Mouse (Mus musculus) liver, postnatal 0 days (tissue): ENCODE measurements around the gene Pygb.

ENCODE experiments used
- CTCF ChIP-seq: sonication (generic); IDR thresholded peaks from 2 replicates; pipeline ENCODE4 v1.5.1; 2016; ENCODE audit warnings: antibody characterized with exemption, low read depth
- EP300 ChIP-seq: IDR thresholded peaks from 2 replicates; pipeline ENCODE4 v1.6.1; 2016; ENCODE audit warnings: antibody characterized with exemption, low read depth, mild to moderate bottlenecking

DNA sequence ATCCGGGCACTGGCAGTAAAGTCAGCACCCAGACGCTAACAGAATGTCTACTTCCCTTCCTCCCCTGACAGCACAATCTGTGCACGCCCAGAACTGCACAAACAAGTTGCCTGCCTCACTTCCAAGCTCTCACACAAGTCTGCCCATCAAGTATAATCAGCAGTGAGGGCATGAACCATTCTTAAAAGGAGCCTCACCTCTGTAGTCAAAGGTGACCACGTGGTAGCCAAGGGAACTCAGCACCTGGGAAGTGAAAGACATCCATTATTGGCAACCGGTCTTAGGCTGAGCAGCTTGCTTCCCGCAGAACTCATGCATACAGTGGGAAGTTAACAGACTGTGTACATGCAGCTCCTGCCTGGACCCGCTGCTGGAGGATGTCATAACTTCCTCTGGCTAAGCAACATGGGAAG is 55.5 kb downstream of the Pygb start:
- TF ChIP-seq CTCF = no peak
- no peak for TF ChIP-seq EP300
